Mouse (Mus musculus): ENCODE data around the gene Akap8l. TPM values are rescaled to one million over a fixed set of nuclear protein-coding genes. Genes with fewer than 3 reads are reported as not detected.
A peak's percentile ranks its signal among the peaks of the same experiment; 100 is the strongest.

Gene Akap8l
- polyA plus RNA-seq, 1 experiment from 2014 or later: 81.4 TPM

DNA sequence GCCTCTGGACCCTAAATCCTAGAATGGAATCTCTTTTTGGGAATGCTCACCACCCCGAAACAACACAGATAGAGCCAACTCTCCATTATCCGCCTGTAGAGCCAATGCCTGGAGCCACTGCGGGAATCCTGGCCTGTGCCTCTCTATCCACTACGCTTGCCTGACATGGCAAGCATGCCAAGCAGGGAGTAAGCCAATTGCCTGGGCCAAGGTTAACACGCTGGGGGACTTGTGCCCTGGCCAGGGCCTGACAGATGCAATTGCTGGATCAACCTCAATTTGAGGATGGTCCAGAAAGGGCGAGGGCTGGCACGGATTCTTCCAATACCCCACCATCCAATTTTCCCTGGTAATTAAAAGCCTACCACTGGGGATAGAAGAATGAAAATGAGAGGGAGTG, 32.2 kb upstream of the Akap8l start:
- H3K36me3 ChIP-seq (ENCODE audit: control insufficient read depth, insufficient read depth, low read length): no peaks in the 10 kb centered on the region; the same call in 1 of the 2 replicates

GRCm38 (mm10) chr17:32378786-32379185, 28.4 kb upstream of the Akap8l start:
- Histone ChIP-seq H3K4me3 (ENCODE audit: low read depth, low read length) (no peak overlapping the region), H3K4me1 (replicated peaks; ENCODE audit: control insufficient read depth, insufficient read depth, low read length) (no peaks in the 10 kb centered on the region), H3K4me2 (ENCODE audit: low read depth, low read length, severe bottlenecking) (no peak overlapping the region), H3K9ac (ENCODE audit: low read length) (no peak overlapping the region), H3K27me3 (ENCODE audit: control insufficient read depth, insufficient read depth, low read length) (no peaks in the 10 kb centered on the region), H3K27ac (ENCODE audit: low read depth, low read length) (no peak overlapping the region), H3K9me3 (ENCODE audit: control insufficient read depth, low read length) (no peaks in the 10 kb centered on the region), H3K36me3 (ENCODE audit: control insufficient read depth, insufficient read depth, low read length) (peaks cover 3% of the 10 kb centered on the region; the same call in 1 of the 2 replicates)
- ATAC-seq (replicated peaks; ENCODE audit: low FRiP score) (no peak), DNase-seq (ENCODE audit: low spot score) (peak; percentile 34)
- WGBS: 80% methylated on average over 2 of the region's 2 CpGs

More for the DNA sequence above, 32.2 kb upstream of the Akap8l start:
- no peaks in the 10 kb centered on the region for H3K4me1 ChIP-seq (replicated peaks; ENCODE audit: control insufficient read depth, insufficient read depth, low read length)
- no peak for ATAC-seq (replicated peaks; ENCODE audit: low FRiP score)
- H3K4me2 ChIP-seq (ENCODE audit: low read depth, low read length, severe bottlenecking): no peak overlapping the region
- DNase-seq (ENCODE audit: low spot score): peak; percentile 47
- no peak overlapping the region for H3K27ac ChIP-seq (ENCODE audit: low read depth, low read length)
- H3K27me3 ChIP-seq (ENCODE audit: control insufficient read depth, insufficient read depth, low read length): no peaks in the 10 kb centered on the region
- no peak overlapping the region for H3K9ac ChIP-seq (ENCODE audit: low read length)
- no peaks in the 10 kb centered on the region for H3K9me3 ChIP-seq (ENCODE audit: control insufficient read depth, low read length)
- WGBS: 93% methylated on average over 7 of the region's 7 CpGs
- H3K4me3 ChIP-seq (ENCODE audit: low read depth, low read length): no peak overlapping the region

- DNase-seq (ENCODE audit: low spot score) (no peak), ATAC-seq (replicated peaks; ENCODE audit: low FRiP score) (no peak)
- Histone ChIP-seq H3K9me3 (ENCODE audit: control insufficient read depth, low read length) (no peaks in the 10 kb centered on the region), H3K4me3 (ENCODE audit: low read depth, low read length) (no peak overlapping the region), H3K36me3 (ENCODE audit: control insufficient read depth, insufficient read depth, low read length) (peaks cover 3% of the 10 kb centered on the region; the same call in 1 of the 2 replicates), H3K27ac (ENCODE audit: low read depth, low read length) (no peak overlapping the region), H3K9ac (ENCODE audit: low read length) (no peak overlapping the region), H3K27me3 (ENCODE audit: control insufficient read depth, insufficient read depth, low read length) (no peaks in the 10 kb centered on the region), H3K4me1 (replicated peaks; ENCODE audit: control insufficient read depth, insufficient read depth, low read length) (no peaks in the 10 kb centered on the region), H3K4me2 (ENCODE audit: low read depth, low read length, severe bottlenecking) (no peak overlapping the region)
- WGBS: 84% methylated on average over 9 of the region's 9 CpGs
Observed at GRCm38 (mm10) chr17:32377137-32377536, 26.7 kb upstream of the Akap8l start.

- no peak for ATAC-seq (replicated peaks; ENCODE audit: low FRiP score)
- Histone ChIP-seq H3K9ac (ENCODE audit: low read length) (no peak overlapping the region), H3K4me2 (ENCODE audit: low read depth, low read length, severe bottlenecking) (no peak overlapping the region), H3K27me3 (ENCODE audit: control insufficient read depth, insufficient read depth, low read length) (no peaks in the 10 kb centered on the region), H3K27ac (ENCODE audit: low read depth, low read length) (no peak overlapping the region), H3K4me1 (replicated peaks; ENCODE audit: control insufficient read depth, insufficient read depth, low read length) (no peaks in the 10 kb centered on the region), H3K9me3 (ENCODE audit: control insufficient read depth, low read length) (no peaks in the 10 kb centered on the region), H3K36me3 (ENCODE audit: control insufficient read depth, insufficient read depth, low read length) (peaks cover 3% of the 10 kb centered on the region; the same call in 1 of the 2 replicates), H3K4me3 (ENCODE audit: low read depth, low read length) (no peak overlapping the region)
- 87% methylated on average over 15 of the region's 15 CpGs for WGBS
- no peak for DNase-seq (ENCODE audit: low spot score)
Observed at GRCm38 (mm10) chr17:32376475-32376874, 26.1 kb upstream of the Akap8l start.

DNA sequence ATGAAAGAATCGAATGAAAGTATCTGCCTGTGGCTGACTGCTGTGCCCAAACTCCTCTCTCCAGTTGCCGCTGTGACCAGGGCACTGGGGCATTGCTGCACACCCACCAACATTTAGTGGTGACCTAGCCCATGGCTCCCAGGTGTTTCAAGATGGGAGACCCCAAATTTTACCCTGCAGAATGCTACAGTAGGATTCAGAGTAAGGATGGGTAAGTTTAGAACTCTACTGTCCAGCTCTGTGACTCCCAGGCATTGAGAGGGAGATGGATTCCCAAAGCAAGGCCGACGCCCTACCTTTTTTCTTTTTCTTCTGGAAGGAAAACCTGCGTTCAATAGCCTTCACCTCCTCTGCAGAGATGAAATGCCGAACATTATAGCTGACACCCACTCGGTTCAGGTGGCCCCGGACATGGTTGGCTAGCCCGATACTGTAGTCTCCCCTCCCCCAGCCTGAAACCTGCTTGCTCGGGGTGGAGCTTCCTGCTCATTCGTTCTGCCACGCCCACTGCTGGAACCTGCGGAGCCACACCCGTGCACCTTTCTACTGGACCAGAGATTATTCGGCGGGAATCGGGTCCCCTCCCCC, 18.7 kb upstream of the Akap8l start:
- H3K27ac ChIP-seq (ENCODE audit: low read depth, low read length): no peak overlapping the region
- no peak for DNase-seq (ENCODE audit: low spot score)

GRCm38 (mm10) chr17:32367706-32368105, 17.3 kb upstream of the Akap8l start:
- DNase-seq (ENCODE audit: low spot score) (no peak), ATAC-seq (replicated peaks; ENCODE audit: low FRiP score) (no peak)
- Histone ChIP-seq H3K4me1 (replicated peaks; ENCODE audit: control insufficient read depth, insufficient read depth, low read length) (peaks cover 6% of the 10 kb centered on the region), H3K27me3 (ENCODE audit: control insufficient read depth, insufficient read depth, low read length) (no peaks in the 10 kb centered on the region), H3K4me2 (ENCODE audit: low read depth, low read length, severe bottlenecking) (no peak overlapping the region), H3K4me3 (ENCODE audit: low read depth, low read length) (no peak overlapping the region), H3K36me3 (ENCODE audit: control insufficient read depth, insufficient read depth, low read length) (no peaks in the 10 kb centered on the region), H3K9ac (ENCODE audit: low read length) (no peak overlapping the region), H3K27ac (ENCODE audit: low read depth, low read length) (no peak overlapping the region), H3K9me3 (ENCODE audit: control insufficient read depth, low read length) (no peaks in the 10 kb centered on the region)
- WGBS: 89% methylated on average over 11 of the region's 11 CpGs

More for the DNA sequence above, 18.7 kb upstream of the Akap8l start:
- Histone ChIP-seq H3K4me2 (ENCODE audit: low read depth, low read length, severe bottlenecking) (peak overlapping the region; percentile 34; the same call in 1 of the 2 replicates), H3K27me3 (ENCODE audit: control insufficient read depth, insufficient read depth, low read length) (no peaks in the 10 kb centered on the region), H3K4me3 (ENCODE audit: low read depth, low read length) (peak overlapping the region; percentile 9; the same call in 1 of the 2 replicates), H3K36me3 (ENCODE audit: control insufficient read depth, insufficient read depth, low read length) (no peaks in the 10 kb centered on the region), H3K9ac (ENCODE audit: low read length) (peak overlapping the region; percentile 7; the same call in 1 of the 2 replicates), H3K9me3 (ENCODE audit: control insufficient read depth, low read length) (no peaks in the 10 kb centered on the region), H3K4me1 (replicated peaks; ENCODE audit: control insufficient read depth, insufficient read depth, low read length) (no peaks in the 10 kb centered on the region)
- 12% methylated on average over 12 of the region's 17 CpGs for WGBS
- ATAC-seq (replicated peaks; ENCODE audit: low FRiP score): 0 out of 2 replicates have a peak, but pooled peaks have one; percentile 42

- 85% methylated on average over 1 of the region's 1 CpGs for WGBS
- Histone ChIP-seq H3K27me3 (ENCODE audit: control insufficient read depth, insufficient read depth, low read length) (no peaks in the 10 kb centered on the region), H3K9ac (ENCODE audit: low read length) (no peak overlapping the region), H3K36me3 (ENCODE audit: control insufficient read depth, insufficient read depth, low read length) (peaks cover 5% of the 10 kb centered on the region; the same call in 1 of the 2 replicates), H3K9me3 (ENCODE audit: control insufficient read depth, low read length) (no peaks in the 10 kb centered on the region), H3K4me2 (ENCODE audit: low read depth, low read length, severe bottlenecking) (no peak overlapping the region), H3K27ac (ENCODE audit: low read depth, low read length) (no peak overlapping the region), H3K4me1 (replicated peaks; ENCODE audit: control insufficient read depth, insufficient read depth, low read length) (peaks cover 7% of the 10 kb centered on the region), H3K4me3 (ENCODE audit: low read depth, low read length) (no peak overlapping the region)
- DNase-seq (ENCODE audit: low spot score) (no peak), ATAC-seq (replicated peaks; ENCODE audit: low FRiP score) (no peak)
Observed at GRCm38 (mm10) chr17:32365296-32365695, 14.9 kb upstream of the Akap8l start.

DNA sequence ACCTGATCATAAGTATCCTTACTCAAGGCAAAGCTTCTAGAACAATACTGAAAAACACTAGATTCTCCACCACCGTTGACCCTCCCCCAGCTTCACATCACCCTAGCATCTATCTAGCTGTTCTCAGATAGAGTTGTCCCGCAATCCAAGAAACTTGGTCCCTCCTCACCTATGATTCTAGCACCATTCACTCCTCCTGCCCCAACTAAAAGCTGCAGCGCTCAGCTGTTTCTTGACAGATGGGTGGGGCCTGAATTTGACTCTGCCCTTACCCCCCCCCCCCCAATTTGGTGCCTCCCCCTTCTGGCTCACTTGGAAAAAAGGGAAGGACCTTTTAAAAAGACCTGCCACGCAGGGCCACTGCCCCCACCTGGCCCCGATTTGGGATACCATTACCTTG, 14.4 kb upstream of the Akap8l start:
- H3K9ac ChIP-seq (ENCODE audit: low read length): peak overlapping the region; percentile 97
- H3K27me3 ChIP-seq (ENCODE audit: control insufficient read depth, insufficient read depth, low read length): no peaks in the 10 kb centered on the region
- no peak overlapping the region for H3K27ac ChIP-seq (ENCODE audit: low read depth, low read length)

DNA sequence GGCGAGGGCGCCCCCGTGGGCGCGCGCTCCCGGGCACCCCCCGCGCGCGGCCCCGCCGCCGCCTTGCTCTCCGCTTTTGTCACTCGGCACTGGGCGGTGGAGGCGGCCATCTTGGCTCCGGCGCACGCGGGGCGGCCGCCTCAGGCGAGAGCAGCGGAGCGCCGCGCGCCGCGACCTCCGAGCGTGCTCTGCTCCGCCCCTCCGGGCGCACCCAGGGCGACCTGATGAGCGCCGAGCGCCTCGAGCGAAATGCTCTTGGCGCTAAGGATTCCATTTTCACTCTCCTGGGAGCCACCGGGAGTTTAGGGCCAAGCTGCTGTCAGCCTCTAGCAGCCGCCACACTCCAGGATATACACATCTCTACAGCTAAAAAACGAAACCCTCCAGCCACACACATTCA, 13.9 kb upstream of the Akap8l start:
- H3K4me2 ChIP-seq (ENCODE audit: low read depth, low read length, severe bottlenecking): peak overlapping the region; percentile 37; the same call in 1 of the 2 replicates
- 1% methylated on average over 28 of the region's 47 CpGs for WGBS
- peak; percentile 93 for ATAC-seq (replicated peaks; ENCODE audit: low FRiP score)

More for the DNA sequence above, 14.4 kb upstream of the Akap8l start:
- H3K4me1 ChIP-seq (replicated peaks; ENCODE audit: control insufficient read depth, insufficient read depth, low read length): peaks cover 7% of the 10 kb centered on the region
- peaks cover 10% of the 10 kb centered on the region; the same call in 1 of the 2 replicates for H3K36me3 ChIP-seq (ENCODE audit: control insufficient read depth, insufficient read depth, low read length)
- H3K4me3 ChIP-seq (ENCODE audit: low read depth, low read length): peak overlapping the region; percentile 86
- DNase-seq (ENCODE audit: low spot score) (no peak), ATAC-seq (replicated peaks; ENCODE audit: low FRiP score) (peak; percentile 20)
- 64% methylated on average over 5 of the region's 5 CpGs for WGBS
- no peaks in the 10 kb centered on the region for H3K9me3 ChIP-seq (ENCODE audit: control insufficient read depth, low read length)
- peak overlapping the region; percentile 37; the same call in 1 of the 2 replicates for H3K4me2 ChIP-seq (ENCODE audit: low read depth, low read length, severe bottlenecking)

More for the DNA sequence above, 13.9 kb upstream of the Akap8l start:
- Histone ChIP-seq H3K9ac (ENCODE audit: low read length) (peak overlapping the region; percentile 97), H3K27me3 (ENCODE audit: control insufficient read depth, insufficient read depth, low read length) (no peaks in the 10 kb centered on the region), H3K4me1 (replicated peaks; ENCODE audit: control insufficient read depth, insufficient read depth, low read length) (peaks cover 7% of the 10 kb centered on the region), H3K27ac (ENCODE audit: low read depth, low read length) (no peak overlapping the region), H3K9me3 (ENCODE audit: control insufficient read depth, low read length) (no peaks in the 10 kb centered on the region), H3K4me3 (ENCODE audit: low read depth, low read length) (peak overlapping the region; percentile 86), H3K36me3 (ENCODE audit: control insufficient read depth, insufficient read depth, low read length) (peaks cover 13% of the 10 kb centered on the region; the same call in 1 of the 2 replicates)
- peak; percentile 94 for DNase-seq (ENCODE audit: low spot score)
